Mouse (Mus musculus): ENCODE data around the gene Cd109. TPM values are rescaled to one million over a fixed set of nuclear protein-coding genes. Genes with fewer than 3 reads are reported as not detected.

The Cd109 gene
- polyA plus RNA-seq, 1 experiment from 2014 or later: 21.7 TPM

DNA sequence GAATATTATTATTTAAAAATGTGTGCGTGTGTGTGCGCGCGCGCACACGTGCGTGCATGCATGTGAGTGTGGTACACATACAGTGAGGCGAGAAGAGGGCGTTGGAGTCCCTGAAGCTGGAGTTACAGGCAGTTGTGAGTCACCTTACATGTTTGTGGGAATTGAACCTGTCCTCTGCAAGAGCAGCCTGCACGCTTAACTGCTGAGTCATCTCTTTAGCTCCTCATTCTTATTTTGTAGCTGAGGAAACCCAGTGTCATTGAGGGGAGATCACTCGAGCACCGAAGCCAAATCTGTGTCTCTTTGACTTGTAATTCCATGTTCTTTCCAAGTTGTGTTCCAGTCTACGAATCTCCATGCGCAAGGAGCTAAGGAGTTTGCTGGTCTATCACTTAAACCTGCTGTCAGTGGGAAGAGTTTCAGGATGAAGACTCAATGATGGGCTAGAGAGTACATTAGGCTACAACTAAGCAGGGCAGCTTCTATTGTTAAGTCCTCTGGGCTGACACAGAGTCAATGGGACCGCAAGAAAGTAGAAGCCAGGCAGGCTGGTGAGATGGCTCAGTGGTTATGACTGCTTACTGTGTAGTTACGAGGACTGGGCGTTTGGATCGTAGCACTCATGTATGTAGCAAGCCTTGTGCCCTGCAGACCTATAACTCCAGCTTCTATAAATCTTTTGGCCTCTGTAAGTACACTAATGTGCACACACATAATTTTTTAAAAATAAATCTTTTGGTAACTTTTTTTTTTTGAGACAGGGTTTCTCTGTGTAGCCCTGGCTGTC, 19.4 kb upstream of the Cd109 start:
- H3K36me3 ChIP-seq: no peaks in the 10 kb centered on the region
- H3K4me1 ChIP-seq: no peaks in the 10 kb centered on the region
- H3K9me3 ChIP-seq (replicated peaks): no peaks in the 10 kb centered on the region
- no peak for ATAC-seq (ENCODE audit: insufficient number of reproducible peaks, low FRiP score, low TSS enrichment, low read depth)
- H3K4me3 ChIP-seq (replicated peaks): no peak overlapping the region
- H3K9ac ChIP-seq: no peak overlapping the region
- no peaks in the 10 kb centered on the region for H3K27me3 ChIP-seq
- H3K4me2 ChIP-seq (replicated peaks): no peak overlapping the region
- WGBS: 87% methylated on average over 18 of the region's 18 CpGs
- no peak overlapping the region for H3K27ac ChIP-seq (replicated peaks)

DNA sequence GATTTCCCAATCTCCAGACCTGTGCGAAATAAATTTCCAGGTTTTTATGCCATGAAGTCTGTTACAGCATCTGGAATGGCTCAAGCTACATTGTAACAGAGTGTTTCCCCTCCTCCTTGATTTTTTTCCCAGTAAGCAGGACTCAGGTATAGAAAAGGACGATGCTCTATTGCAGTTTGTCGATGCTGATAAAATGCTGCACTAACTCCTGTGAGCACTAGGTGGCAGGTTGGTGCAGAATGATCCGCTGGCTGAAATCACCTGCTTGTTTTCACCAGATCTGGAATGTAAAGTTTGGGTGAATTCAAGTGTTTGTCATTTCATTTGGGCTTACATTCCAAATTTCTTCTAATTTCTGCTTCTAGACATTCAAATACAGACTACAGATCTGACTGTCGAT, 18.5 kb upstream of the Cd109 start:
- H3K4me1 ChIP-seq: no peaks in the 10 kb centered on the region
- no peak for ATAC-seq (ENCODE audit: insufficient number of reproducible peaks, low FRiP score, low TSS enrichment, low read depth)
- 4% methylated on average over 5 of the region's 5 CpGs for WGBS
- no peak overlapping the region for H3K4me3 ChIP-seq (replicated peaks)
- no peaks in the 10 kb centered on the region for H3K27me3 ChIP-seq
- H3K4me2 ChIP-seq (replicated peaks): no peak overlapping the region
- H3K9me3 ChIP-seq (replicated peaks): no peaks in the 10 kb centered on the region
- H3K9ac ChIP-seq: no peak overlapping the region
- no peaks in the 10 kb centered on the region for H3K36me3 ChIP-seq
- no peak overlapping the region for H3K27ac ChIP-seq (replicated peaks)

DNA sequence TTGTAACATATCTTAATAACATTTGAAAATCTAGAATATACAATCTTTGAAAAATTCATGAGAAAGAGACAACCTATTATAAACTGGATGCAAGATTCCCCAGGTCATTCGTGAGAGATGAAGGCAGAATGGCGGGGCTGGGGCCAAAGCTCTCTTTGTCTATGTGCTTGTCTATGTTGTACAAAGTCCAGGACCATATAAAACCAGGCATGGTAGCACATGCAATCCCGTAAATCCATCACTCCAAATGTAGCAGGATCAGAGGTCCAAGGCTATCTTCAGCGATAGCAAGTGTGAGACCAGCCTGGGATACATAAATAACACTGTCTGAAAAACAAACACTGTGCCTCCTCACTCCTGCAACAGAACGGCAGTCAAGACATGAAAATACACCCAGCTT, 15.4 kb upstream of the Cd109 start:
- Histone ChIP-seq H3K4me2 (replicated peaks) (no peak overlapping the region), H3K4me1 (no peaks in the 10 kb centered on the region), H3K9me3 (replicated peaks) (no peaks in the 10 kb centered on the region), H3K4me3 (replicated peaks) (no peak overlapping the region), H3K27ac (replicated peaks) (no peak overlapping the region), H3K9ac (no peak overlapping the region), H3K36me3 (no peaks in the 10 kb centered on the region), H3K27me3 (no peaks in the 10 kb centered on the region)
- no peak for ATAC-seq (ENCODE audit: insufficient number of reproducible peaks, low FRiP score, low TSS enrichment, low read depth)
- 81% methylated on average over 5 of the region's 5 CpGs for WGBS

DNA sequence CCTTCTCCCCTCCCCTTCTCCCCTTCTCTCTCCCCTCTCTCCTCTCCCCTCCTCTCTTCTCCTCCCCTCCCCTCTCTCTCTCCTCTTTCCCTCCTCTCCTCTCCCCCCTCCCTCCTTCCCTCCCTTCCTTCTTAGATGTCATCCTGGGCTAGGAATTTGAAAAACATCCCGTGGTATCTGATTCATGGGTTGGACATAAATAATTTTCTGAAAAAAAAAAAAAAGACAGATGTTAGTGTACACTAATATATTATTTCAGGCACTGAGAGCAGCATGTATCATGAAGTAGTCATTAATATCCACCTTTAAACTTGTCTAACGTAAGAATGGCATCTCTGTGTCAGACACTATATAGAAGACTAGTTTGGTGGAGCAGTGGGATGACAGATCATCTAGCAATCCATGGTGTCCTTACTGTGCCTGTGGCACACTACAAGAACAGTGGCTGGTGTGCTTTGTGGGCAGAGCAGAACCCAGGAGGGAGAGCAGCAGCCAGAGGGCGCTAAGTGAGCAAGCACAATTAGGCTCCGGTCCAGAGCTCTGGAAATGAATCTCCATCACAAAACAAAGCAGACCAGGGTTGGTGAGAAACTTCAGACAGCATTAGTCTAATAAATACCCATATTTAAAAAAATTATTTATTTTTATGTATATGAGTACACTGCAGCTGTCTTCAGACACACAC, 14.2 kb upstream of the Cd109 start:
- no peaks in the 10 kb centered on the region for H3K36me3 ChIP-seq
- no peak overlapping the region for H3K4me2 ChIP-seq (replicated peaks)
- H3K4me3 ChIP-seq (replicated peaks): no peak overlapping the region
- ATAC-seq (ENCODE audit: insufficient number of reproducible peaks, low FRiP score, low TSS enrichment, low read depth): no peak
- H3K27me3 ChIP-seq: no peaks in the 10 kb centered on the region
- no peak overlapping the region for H3K27ac ChIP-seq (replicated peaks)
- no peaks in the 10 kb centered on the region for H3K9me3 ChIP-seq (replicated peaks)
- no peak overlapping the region for H3K9ac ChIP-seq
- WGBS: 52% methylated on average over 4 of the region's 4 CpGs
- H3K4me1 ChIP-seq: no peaks in the 10 kb centered on the region

DNA sequence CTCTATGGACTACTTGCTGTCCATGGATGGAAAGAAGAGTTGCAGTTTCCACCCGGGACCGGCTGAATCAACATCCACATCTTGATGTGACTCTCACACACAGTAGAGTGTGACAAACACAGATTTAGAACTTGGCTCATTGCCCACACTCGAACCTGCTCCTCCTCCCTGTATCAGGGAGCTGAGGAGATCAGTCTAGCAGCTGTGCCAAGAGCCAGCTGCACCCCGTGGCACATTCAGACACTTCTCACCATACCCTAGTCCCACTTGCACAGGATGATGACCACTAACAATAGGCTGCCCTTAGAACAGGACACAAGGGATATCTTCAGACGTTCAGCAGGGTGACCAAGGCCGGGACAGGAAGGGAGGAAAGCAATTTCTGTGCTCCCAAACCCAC, 1.1 kb upstream of the Cd109 start:
- WGBS: 49% methylated on average over 6 of the region's 6 CpGs
- H3K27ac ChIP-seq (replicated peaks): peak overlapping the region; percentile 14; the same call in 1 of the 2 replicates
- H3K27me3 ChIP-seq: no peaks in the 10 kb centered on the region
- H3K9ac ChIP-seq: no peak overlapping the region
- no peaks in the 10 kb centered on the region for H3K36me3 ChIP-seq
- H3K9me3 ChIP-seq (replicated peaks): no peaks in the 10 kb centered on the region
- 0 out of 2 replicates have a peak, but pooled peaks have one; percentile 43 for ATAC-seq (ENCODE audit: insufficient number of reproducible peaks, low FRiP score, low TSS enrichment, low read depth)
- peaks cover 23% of the 10 kb centered on the region for H3K4me1 ChIP-seq
- no peak overlapping the region for H3K4me2 ChIP-seq (replicated peaks)
- H3K4me3 ChIP-seq (replicated peaks): no peak overlapping the region

DNA sequence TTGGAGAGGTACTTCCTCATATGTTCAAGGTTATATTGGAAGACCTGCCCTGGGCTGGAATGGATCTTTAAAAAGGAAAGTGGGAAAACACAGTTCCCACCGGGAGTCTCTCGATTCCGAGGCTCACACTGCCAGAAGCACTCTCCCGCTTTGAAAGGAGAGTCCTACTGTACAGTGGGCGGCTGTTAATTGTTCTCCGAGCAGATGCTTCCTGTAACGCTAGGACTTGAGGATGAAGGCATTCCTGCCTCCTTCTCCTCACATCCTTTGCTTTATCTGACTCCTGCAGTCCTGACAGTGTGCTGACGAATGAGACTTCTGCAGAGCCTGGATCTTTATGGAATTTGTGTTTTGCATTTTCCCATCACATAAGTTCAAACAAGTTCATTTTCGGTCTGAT, 3.9 kb downstream of the Cd109 start:
- H3K9me3 ChIP-seq (replicated peaks): no peaks in the 10 kb centered on the region
- peaks cover 21% of the 10 kb centered on the region for H3K4me1 ChIP-seq
- H3K36me3 ChIP-seq: no peaks in the 10 kb centered on the region
- no peak for ATAC-seq (ENCODE audit: insufficient number of reproducible peaks, low FRiP score, low TSS enrichment, low read depth)
- no peak overlapping the region for H3K4me2 ChIP-seq (replicated peaks)
- H3K4me3 ChIP-seq (replicated peaks): no peak overlapping the region
- no peak overlapping the region for H3K9ac ChIP-seq
- no peak overlapping the region for H3K27ac ChIP-seq (replicated peaks)
- H3K27me3 ChIP-seq: no peaks in the 10 kb centered on the region
- WGBS: 74% methylated on average over 9 of the region's 9 CpGs

DNA sequence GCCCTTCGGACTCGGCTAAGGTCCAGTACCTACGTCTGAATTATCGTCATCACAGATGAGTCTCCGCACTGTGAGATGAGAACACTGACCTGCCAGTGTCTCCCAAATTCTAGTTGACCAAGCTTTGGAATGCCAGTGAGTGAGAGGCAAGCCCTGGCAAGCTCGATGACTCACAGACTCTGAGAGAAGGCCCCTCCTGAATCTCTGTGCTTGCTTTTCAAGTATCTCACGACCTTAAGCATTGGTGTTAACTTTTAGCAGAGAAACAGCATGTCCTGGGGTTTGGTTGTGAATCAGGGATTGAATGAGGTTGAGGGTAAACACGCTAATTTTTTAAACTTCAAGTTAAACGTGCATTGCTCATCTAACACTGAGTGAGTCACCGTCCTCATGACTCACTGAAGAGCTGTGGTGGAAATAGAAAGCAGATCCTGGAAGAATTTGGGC, 8.0 kb downstream of the Cd109 start:
- ATAC-seq (ENCODE audit: insufficient number of reproducible peaks, low FRiP score, low TSS enrichment, low read depth): no peak
- Histone ChIP-seq H3K36me3 (no peaks in the 10 kb centered on the region), H3K4me3 (replicated peaks) (no peak overlapping the region), H3K9me3 (replicated peaks) (no peaks in the 10 kb centered on the region), H3K27me3 (no peaks in the 10 kb centered on the region), H3K27ac (replicated peaks) (peak overlapping the region; percentile 68), H3K9ac (no peak overlapping the region), H3K4me2 (replicated peaks) (no peak overlapping the region), H3K4me1 (0 out of 2 replicates have a peak, but pooled peaks cover 2% of the 10 kb centered on the region)
- WGBS: 56% methylated on average over 10 of the region's 10 CpGs

DNA sequence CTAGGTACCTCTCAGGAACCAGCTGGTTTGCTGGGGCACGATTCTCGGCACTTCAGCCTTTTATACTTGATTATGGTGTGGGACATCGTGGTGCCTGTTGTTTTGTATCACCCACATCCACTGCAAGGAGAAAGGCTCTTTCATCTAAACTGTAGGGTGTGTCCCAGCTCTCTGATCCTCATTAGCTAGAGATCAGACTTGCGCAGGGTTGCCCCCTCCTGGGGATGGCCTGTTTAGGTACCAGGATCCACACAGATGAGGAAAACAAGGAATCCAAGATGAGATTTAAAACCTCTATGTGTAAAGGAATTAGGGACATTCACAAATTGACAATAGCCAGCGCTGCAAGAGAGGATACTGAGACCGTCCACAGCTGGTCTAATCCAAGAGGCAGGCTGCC, 14.6 kb downstream of the Cd109 start:
- no peaks in the 10 kb centered on the region for H3K36me3 ChIP-seq
- H3K4me2 ChIP-seq (replicated peaks): no peak overlapping the region
- no peak overlapping the region for H3K27ac ChIP-seq (replicated peaks)
- no peaks in the 10 kb centered on the region for H3K27me3 ChIP-seq
- no peak overlapping the region for H3K9ac ChIP-seq
- no peaks in the 10 kb centered on the region for H3K4me1 ChIP-seq
- H3K9me3 ChIP-seq (replicated peaks): no peaks in the 10 kb centered on the region
- ATAC-seq (ENCODE audit: insufficient number of reproducible peaks, low FRiP score, low TSS enrichment, low read depth): no peak
- H3K4me3 ChIP-seq (replicated peaks): no peak overlapping the region
- WGBS: 54% methylated on average over 6 of the region's 6 CpGs

DNA sequence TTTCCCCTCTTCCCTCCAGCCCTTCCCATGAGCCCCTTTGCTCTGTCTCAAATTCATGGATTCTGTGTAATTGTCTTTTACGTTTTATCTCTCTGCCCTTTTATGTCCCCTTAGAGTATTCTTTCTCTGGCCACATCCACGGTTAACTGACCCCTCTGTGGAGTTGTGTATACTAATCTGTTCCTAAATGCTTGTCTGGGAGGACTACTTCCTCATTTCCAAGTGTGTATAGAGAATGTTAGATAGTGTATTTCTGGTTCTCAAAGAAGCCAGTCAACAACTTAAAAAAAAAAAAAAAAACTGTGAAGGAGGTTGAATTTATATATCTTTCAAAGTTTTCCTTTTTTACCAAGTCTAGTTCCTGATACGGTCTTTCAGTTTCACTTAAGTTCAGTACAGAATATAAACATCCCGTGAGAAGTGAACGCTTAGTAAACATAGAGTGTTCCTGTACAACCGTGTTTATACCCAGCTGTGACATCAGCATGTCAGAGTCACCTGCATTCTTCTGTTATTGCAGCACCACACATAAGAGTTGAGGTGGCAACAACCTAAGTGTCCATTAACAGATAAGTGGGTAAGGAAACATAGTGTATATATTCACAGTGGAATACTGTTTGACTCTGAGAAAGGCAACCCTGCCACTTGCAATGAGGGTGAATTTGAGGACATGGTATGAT, 16.5 kb downstream of the Cd109 start:
- no peak overlapping the region for H3K4me3 ChIP-seq (replicated peaks)
- no peak for ATAC-seq (ENCODE audit: insufficient number of reproducible peaks, low FRiP score, low TSS enrichment, low read depth)
- H3K9me3 ChIP-seq (replicated peaks): no peaks in the 10 kb centered on the region
- no peak overlapping the region for H3K4me2 ChIP-seq (replicated peaks)
- no peaks in the 10 kb centered on the region for H3K27me3 ChIP-seq
- WGBS: 75% methylated on average over 6 of the region's 6 CpGs
- H3K36me3 ChIP-seq: no peaks in the 10 kb centered on the region
- no peak overlapping the region for H3K27ac ChIP-seq (replicated peaks)
- no peak overlapping the region for H3K9ac ChIP-seq
- H3K4me1 ChIP-seq: no peaks in the 10 kb centered on the region

DNA sequence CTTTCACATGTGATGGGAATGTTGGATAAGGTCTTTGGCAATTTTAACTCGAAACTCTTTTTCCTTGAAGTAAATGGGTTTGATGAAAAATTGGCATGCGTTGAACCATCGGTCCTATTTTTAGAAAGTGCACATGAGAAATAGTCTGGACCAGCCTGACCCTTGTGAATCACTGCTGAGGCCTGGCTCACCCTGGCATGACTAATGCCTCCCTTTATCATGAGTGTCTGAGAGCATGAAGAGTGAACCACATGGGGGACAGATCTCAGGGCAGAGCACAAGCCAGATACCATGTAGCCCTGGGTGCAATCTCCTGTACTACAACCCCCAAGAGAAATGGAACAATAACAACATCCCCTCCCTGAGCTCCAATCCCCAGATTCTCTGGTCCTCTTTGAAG, 18.6 kb downstream of the Cd109 start:
- no peaks in the 10 kb centered on the region for H3K4me1 ChIP-seq
- H3K36me3 ChIP-seq: no peaks in the 10 kb centered on the region
- no peak overlapping the region for H3K27ac ChIP-seq (replicated peaks)
- H3K4me3 ChIP-seq (replicated peaks): no peak overlapping the region
- no peak overlapping the region for H3K9ac ChIP-seq
- ATAC-seq (ENCODE audit: insufficient number of reproducible peaks, low FRiP score, low TSS enrichment, low read depth): no peak
- no peak overlapping the region for H3K4me2 ChIP-seq (replicated peaks)
- WGBS: 94% methylated on average over 3 of the region's 3 CpGs
- no peaks in the 10 kb centered on the region for H3K27me3 ChIP-seq
- no peaks in the 10 kb centered on the region for H3K9me3 ChIP-seq (replicated peaks)

DNA sequence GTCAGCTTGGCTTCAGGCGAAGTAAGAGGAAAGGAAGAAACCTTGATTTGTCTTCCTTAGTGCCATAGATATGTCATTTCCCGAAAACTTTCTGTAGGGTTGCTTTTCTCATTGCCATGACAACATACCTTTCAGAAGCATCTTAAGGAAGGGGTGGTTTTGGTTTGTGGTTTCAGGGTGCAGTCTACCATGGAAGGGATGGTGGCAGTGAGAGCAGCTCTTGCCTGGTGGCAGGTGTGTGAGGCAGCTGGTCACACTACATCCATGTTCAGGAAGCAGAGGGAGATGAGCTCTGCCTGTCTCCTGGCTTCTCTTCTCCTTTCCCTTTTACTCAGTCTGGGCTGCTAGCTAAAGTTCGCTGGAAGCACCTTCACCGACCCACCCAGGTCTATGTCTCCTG, 26.0 kb downstream of the Cd109 start:
- no peaks in the 10 kb centered on the region for H3K4me1 ChIP-seq
- no peak overlapping the region for H3K9ac ChIP-seq
- no peak for ATAC-seq (ENCODE audit: insufficient number of reproducible peaks, low FRiP score, low TSS enrichment, low read depth)
- no peaks in the 10 kb centered on the region for H3K9me3 ChIP-seq (replicated peaks)
- no peak overlapping the region for H3K27ac ChIP-seq (replicated peaks)
- H3K4me3 ChIP-seq (replicated peaks): no peak overlapping the region
- H3K36me3 ChIP-seq: no peaks in the 10 kb centered on the region
- H3K27me3 ChIP-seq: no peaks in the 10 kb centered on the region
- no peak overlapping the region for H3K4me2 ChIP-seq (replicated peaks)
- 82% methylated on average over 4 of the region's 4 CpGs for WGBS

Data from embryonic facial prominence, embryonic 15.5 days (tissue).